Mouse (Mus musculus): ENCODE data around the gene Gm10837.

Gm10837 gene

DNA sequence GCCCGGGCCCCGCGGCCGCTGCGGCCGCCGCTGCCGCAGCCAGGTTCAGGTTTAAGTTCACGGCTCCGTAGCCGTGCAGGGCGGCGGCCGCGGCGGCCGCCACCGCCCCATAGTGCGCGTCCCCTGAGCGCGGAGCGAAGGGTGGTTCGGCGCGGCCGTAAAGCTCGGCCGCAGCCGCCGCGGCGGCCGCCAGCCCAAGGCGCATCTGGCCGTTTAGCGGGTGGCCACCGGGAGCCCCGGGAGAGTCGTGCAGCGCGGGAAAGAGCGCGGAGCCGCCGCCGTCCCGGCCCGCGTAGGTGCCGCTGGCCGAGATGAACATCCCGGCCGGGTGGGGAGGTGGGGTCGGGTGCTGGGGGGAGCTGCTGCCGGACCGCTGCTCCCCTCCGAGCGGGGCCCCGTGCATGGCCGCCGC, 26.0 kb upstream of the Gm10837 start:
- DNase-seq (ENCODE audit: extremely low spot score, low read depth, low spot score) = no peak

DNA sequence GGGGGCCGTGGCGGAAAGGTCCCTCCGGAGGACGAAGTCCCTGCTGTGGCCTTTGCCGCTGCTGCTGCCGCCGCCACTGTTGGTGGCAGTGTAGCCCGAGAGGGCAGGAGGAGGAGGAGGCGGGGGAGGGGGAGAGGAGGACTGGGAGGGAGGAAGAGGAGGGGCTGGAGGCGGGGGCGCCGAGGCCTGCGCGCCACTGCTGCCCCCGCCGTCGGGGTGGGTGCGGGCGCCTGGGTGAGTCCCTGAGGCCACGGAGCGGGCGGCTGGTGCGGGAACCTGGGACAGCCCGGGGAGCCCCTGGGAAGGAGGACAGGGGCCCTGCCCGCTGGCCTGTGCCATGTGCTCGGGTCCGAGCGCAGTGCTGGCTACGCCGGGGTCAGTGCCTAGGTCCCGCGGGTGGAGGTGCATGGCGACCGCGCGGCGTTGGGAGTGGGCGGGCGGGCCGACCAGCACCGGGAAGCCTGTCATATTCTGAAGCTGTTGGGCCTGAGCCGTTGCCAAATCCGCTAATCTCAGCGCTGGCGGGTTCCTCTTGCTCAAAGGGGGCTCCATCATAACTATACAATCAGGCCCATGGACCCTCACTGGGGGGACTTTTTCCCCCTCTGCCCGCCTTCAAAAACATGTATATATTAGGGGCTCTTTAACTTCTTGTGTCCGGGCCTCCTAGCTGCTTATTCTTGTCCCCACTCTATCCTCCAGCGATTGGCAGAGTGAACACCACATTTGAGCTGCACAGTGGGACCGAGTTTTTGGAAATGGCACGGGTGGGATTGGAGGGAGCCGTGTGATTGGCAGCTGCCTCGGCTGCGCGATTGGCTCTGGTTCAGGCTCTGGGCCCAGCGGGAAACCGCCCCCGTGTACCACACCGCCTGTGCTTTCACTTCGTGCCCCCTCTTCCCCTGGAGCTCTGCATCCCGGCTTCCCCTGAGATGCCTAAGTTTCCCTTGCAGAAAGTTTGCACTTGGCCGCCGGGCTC, 25.3 kb upstream of the Gm10837 start, which contains the start of gene Zic5:
TSS of gene Zic5 (minus strand) at position 915 of the 979 bp plus-strand sequence.
- no peak for DNase-seq (ENCODE audit: extremely low spot score, low read depth, low spot score)

DNA sequence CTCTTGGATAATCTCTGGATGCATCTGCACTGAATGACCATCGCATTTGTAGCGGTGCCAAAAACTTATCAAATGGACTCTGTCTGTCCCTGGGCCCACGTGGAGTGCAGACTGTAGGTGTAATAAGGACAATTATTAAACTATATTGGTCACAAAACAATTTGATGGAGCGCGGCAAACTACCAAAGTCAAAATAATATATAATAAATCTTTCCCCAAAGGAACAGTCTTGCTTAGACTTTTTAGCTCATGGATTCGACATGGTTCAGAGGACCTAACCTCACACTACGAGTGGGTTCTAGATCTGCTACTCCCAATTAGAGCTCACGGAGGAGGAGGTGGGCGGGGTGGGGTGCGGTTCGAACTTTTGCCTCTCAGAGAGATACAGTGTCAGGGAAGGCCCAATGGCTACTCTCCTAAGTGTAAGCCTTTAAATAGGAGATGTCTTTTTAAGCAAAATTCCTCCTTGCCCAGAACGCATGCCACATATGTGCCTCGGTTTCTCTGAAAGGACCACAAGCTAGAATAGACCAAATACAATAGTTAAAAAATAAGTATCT, 24.4 kb upstream of the Gm10837 start:
- DNase-seq (ENCODE audit: extremely low spot score, low read depth, low spot score) = no peak

DNA sequence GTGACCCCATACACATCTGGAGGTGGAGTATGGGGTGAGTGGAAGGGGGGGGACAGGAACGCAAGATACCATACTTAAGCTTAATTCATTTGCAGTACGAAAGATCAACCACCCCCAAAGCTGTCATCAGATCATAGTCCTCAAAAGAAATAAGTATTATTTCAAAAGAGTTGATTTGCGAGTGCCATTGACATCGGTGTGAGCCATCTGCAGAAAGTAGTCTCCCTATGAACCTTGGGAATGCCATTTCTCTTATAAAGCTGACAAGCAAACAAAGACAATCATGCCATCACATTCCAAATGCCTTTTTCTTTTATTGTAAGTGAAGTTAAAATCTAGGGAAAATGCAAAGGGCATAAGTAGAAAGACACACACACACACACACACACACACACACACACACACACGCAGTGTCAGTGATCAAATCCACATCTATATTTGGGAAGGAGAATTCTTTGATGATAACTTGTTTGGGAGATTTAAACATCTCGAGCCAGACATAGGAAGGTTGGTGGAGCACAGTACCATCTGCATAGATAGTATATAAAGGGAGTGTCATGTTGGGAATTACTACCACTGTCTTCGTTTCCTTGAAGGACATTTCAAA, 23.5 kb upstream of the Gm10837 start:
- DNase-seq (ENCODE audit: extremely low spot score, low read depth, low spot score) = no peak

DNA sequence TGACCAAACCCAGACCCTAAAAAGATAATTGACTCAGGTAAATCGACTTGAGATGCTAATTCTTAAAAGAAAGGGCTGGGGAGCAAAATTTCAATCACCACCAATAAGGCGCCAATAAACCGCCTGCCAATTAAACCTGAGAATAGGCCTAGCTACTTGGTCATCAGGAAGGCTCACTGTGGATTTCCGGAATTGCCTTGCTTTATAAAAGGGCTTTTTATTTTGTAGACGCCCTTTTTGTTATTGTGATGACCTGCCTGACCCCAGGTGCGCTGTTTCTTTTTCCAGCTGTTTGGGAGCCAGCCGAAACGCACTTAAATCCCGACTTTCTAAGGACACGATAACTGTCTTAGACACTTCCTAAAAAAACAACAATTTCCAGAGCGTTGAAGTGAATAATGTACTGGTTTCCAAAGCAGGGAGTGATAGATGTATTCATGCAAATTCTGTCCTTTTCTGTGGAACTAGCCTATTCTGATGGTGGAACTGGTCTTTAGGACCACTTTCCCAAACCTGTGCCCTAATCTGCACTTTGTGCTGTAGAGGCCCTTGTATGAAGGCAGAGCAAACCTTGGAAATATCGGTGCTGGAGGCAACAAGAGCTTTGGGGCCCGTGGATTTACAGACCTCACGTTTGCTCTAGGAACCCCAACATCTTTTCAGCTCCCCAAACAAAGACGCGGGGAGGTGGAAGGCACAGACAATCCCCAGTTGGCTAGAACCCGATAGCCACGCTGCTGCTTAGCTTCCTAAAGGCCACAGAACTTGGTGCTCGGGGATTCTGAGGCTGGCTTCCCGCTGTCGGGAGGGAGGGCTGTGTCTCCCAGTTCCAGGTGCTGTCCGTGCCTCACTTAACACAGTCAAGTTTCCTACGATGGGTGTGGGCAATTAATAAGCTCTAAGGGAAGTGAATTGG, 22.2 kb upstream of the Gm10837 start:
- no peak for DNase-seq (ENCODE audit: extremely low spot score, low read depth, low spot score)

DNA sequence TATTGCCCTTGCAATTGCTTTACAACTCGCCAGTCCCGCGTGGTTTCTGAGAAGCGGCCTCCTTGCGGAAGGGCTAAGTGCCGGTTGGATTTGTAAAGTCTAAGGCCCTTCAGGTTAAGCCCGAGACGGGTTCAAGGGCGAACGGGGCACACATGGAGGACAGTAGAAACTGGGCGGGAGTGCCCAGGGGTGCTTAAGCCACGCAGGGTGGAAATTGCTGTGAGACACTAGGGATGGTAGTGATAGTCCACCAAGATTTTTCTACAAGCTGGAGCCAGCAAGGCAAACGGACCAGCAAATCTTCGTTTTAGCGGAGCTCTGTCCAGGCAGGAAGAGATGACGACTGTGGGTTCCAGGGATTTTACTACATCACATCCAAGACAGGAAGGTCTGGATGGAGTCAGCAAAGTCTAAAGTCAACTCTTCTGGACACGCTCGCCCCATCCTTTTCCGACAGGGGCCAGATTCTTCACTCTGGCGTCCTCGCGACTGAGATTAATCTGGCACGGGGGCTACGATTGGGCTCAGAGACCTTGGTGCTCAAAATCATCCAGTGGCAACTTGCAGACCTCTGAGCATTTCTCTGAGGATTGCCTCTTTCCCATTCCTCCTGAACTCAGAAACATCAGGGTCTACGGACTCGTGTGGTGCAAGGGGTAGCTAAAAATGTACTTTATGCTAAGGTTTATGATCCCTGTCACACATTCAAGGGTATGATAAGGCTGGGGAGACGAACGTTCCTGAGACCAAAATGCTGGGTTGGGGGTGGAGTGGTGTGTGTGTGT, 21.2 kb upstream of the Gm10837 start:
- DNase-seq (ENCODE audit: extremely low spot score, low read depth, low spot score) = no peak

DNA sequence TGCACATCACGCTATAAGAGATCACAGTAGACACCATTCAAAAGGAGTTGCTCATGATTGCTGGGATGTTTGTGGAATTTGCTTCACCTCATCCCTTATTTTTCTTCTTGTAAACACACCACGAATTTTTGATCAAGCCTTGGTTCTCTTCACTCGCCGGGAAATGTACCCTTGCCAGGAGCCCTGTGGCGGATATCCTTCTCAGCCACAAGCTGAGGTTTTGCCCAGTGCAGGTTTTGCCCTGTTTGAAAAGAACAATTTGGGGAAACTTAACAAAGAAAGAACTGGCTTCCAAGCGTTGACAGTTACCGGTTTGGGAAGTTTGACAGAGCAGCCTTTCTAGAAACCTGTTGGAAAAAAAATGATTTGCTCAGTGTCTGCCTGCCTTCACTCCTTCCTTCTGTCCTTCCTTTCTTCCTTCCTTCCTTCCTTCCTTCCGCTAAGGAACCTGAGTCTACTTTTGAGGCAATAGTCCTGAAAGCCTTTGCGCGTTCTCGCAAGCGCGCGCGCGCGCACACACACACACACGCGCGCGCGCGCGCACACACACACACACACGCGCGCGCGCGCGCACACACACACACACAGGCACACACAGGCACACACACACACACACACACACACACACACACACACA, 18.8 kb upstream of the Gm10837 start:
- no peak for DNase-seq (ENCODE audit: extremely low spot score, low read depth, low spot score)

DNA sequence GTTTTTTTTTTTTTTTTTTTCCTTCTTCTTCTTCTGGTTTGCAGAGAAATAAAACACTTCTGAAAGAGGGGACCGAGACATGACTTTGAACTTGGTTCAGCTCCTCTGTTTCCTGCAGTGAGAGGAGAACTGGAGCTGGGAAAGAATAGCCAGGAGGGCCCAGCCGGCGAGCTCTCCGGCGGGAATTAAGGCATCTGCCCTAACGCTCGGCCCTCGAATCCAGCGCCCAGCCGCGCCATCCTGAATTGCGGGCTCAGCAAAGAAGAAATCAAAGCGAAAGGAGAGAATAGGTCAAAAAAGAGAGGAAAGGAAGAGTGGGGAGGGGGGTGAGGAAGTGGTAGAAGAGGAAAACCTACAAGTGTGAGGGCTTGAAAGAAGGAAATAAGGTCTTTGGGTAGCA, 18.2 kb upstream of the Gm10837 start:
- no peak for DNase-seq (ENCODE audit: extremely low spot score, low read depth, low spot score)

DNA sequence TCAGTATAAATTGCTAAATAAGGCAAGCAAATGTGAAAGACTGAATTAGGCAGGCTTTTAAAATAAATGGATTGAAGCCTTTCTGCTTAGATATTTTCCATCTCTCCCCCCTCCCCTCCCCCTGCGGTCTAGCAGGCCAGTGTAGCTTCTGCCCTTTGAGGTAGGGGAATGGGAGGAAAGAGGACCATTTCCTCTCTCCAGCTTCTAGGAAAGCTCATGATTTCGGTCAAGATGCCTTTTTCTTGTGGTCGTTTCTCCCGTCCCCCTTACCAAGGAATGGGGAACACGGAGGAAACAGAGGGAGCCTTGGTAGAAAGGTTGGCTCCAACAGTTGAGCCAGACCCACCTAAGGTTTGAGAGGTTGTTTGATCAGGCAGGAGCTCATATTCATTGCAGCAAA, 17.7 kb upstream of the Gm10837 start:
- DNase-seq (ENCODE audit: extremely low spot score, low read depth, low spot score) = no peak

DNA sequence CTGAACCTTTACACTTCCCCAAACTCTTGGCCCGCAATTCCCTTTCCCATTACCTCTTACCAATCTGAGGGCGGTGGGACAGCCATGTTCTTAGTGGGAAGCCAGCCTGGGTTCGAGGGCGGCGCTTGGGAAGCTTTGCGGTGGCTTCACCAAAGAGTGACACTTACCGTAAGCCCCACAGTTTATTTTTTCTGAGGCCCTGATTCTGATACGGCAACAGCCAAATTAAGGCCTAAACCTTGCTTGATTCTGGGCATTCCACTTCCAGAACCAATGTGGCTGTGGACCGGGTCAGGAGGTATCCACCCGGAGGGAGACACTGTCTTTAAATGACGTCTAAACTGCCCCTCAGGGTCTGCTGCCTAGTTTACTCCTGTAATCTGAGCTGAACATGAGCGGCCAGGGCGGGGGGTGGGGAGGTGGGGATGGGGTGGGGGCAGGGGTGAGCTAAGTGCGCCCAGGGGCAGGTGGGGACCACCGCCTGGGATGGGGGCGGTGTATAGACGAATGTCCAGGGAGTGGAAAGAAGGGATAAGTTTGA, 17.1 kb upstream of the Gm10837 start:
- DNase-seq (ENCODE audit: extremely low spot score, low read depth, low spot score) = no peak

DNA sequence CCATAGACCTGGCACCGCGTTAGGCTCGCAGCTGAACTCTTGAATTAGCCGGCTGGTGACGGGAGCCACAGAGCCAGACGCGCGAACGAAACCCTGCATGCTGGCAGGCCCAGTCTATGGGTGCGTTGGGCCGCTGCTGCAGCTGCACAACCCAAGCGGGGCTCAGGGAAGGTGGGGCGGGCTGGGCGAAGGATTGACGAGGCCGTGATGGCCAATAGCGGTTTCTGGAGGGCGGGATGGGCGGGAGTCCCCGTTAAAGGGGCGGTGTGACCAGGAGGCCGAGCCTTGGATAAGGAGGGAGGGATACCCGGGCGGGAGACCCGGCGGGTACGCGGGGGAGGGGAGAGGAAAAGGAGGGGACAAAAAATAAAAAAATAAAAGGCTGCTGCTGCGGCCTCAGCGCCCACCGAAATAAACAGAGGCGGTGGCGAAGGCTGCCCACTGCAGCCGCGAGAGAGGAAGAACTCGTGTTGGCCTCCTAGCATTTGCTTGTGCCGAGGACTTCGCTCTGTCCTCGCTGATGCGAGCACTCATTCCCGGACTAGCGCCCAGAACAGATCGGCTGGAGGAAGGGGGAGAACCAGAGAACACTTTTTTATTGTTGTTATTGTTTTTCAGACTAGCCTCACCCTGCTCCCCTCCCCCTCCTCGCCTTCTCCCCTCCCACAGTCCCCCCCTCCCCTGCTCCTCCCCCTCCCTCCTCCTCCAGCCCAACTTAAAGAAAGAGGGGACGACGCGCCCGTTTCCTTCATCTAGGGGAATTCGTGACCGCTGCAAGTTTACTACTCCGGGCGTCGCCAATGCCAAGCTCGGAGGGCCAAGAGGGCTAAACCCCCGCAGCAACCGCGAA, 16.1 kb upstream of the Gm10837 start:
- no peak for DNase-seq (ENCODE audit: extremely low spot score, low read depth, low spot score)

DNA sequence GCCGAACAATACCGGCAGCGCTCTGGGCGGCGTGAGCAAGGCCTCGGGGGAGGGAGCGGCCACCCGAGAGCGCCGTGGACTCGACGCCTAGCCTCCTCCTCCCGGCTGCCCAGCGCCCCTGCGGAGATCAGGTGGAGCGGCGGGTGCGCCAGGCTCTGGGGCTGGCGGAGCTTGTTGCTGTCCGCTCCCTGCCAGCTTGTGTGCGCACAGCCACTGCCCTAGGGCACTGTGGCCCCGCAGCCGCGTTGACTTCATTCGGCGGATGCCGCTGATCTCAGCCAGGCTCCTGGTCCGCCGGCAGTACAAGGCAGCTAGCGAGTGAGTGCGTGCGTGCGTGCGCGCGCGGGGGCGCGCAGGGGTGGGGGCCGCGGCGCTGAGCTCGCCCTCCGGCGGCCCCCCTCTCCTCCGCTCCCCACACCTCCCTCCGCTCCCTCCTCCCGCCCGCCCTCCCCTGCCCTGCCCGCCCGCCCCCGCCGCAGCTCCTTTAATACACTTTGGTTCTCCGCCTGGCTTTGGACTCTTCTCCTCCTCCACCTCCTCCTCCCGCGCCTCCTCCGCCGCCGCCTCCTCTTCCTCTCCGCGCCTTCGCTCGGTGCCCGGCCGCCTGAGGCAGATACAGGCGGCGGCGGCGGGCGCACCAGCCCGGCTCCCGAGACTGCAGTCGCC, 15.4 kb upstream of the Gm10837 start, which contains the start of gene Zic2:
TSS of gene Zic2 (plus strand) at position 545 of the 666 bp plus-strand sequence.
- DNase-seq (ENCODE audit: extremely low spot score, low read depth, low spot score) = no peak

DNA sequence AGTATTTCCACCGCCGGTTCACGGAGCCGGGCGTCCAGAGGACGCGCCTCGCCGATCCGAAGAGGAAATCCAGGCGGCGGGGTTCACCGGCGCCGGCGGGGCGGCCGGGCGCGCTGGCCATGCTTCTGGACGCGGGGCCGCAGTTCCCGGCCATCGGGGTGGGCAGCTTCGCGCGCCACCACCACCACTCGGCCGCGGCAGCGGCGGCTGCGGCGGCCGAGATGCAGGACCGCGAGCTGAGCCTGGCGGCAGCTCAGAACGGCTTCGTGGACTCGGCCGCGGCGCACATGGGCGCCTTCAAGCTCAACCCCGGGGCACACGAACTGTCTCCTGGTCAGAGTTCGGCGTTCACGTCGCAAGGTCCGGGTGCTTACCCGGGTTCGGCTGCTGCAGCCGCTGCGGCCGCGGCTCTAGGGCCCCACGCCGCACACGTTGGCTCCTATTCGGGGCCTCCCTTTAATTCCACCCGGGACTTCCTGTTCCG, 14.8 kb upstream of the Gm10837 start:
- DNase-seq (ENCODE audit: extremely low spot score, low read depth, low spot score) = no peak

DNA sequence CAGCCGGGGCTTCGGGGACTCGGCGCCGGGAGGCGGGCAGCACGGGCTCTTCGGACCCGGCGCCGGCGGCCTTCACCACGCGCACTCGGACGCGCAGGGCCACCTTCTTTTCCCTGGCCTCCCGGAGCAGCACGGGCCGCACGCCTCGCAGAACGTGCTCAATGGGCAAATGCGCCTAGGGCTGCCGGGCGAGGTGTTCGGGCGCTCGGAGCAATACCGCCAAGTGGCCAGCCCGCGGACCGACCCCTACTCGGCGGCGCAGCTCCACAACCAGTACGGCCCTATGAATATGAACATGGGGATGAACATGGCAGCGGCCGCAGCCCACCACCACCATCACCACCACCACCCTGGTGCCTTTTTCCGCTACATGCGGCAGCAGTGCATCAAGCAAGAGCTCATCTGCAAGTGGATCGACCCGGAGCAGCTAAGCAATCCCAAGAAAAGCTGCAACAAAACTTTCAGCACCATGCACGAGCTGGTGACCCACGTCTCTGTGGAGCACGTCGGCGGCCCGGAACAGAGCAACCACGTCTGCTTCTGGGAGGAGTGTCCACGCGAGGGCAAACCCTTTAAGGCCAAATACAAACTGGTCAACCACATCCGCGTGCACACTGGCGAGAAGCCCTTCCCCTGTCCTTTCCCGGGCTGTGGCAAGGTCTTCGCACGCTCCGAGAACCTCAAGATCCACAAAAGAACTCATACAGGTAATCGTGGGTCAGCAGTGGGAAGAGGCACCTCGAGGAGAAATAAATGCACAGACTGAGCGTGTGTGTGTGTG, 14.2 kb upstream of the Gm10837 start:
- DNase-seq (ENCODE audit: extremely low spot score, low read depth, low spot score) = no peak

DNA sequence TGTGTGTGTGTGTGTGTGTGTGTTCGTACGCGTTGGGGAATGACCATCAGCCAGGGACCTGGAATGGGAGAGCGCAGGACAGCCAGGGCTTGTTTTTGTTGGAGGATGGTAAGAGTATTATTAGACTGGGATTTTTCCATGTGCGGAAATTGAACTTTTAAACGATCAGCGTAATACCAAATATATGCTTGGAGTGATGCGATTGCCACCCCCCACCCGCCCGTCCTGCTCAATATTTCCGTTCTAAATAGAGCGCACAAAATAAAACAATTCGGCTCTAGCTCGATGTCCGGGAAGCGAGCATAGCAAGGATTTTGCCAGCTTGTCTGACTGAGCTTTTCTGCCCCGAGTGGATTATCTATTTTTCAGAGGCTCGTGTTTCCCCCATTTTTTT, 13.6 kb upstream of the Gm10837 start:
- DNase-seq (ENCODE audit: extremely low spot score, low read depth, low spot score) = no peak

DNA sequence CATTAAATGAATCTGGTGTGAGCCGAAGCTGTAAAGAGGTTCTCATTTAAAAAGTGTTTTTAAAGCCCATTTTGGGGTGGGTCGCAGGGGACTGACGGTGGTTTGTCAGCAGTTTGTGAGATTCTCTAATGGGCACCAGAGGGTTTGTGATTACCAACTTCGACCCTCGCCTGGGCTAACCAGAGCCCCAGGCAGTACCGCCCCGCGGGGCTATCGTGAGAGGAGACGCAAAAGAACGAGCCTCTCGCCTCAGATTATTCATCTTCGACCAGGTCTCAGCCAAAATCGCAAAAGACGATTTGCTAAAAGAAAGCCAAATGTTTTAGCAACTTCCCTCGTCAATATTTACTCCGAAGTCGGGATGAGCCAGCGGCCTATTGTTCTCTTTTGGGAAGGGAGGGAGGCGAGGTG, 13.1 kb upstream of the Gm10837 start:
- DNase-seq (ENCODE audit: extremely low spot score, low read depth, low spot score) = no peak

All from hindlimb bud, embryonic 11.5 days (tissue).